Mouse (Mus musculus): Measurements from ENCODE around the gene Spata5.

- TF ChIP-seq CTCF (IDR thresholded peaks at IDR 0.05; ENCODE audit: low read depth, low read length) (no peak), POLR2A (IDR thresholded peaks at IDR 0.05; ENCODE audit: borderline replicate concordance, low read depth, low read length) (no peak)
Measured at GRCm38 (mm10) chr3:37550594-37550993, 130.9 kb downstream of the Spata5 start.

Data from bone marrow macrophage, adult 2 months (primary cell).